ENCODE assay signal across 11 mouse cellular contexts in genomic region chr14:25599934-25600333, GRCm38 (mm10).
DNase-seq lines count a peak whose midpoint lies in the region; ATAC-seq lines count a peak whose summit lies in the region.
"Had no signal": no experiment of that assay in that cellular context is flagged by ENCODE, and none has a peak within 500 bp of the region (broad histone marks: within the 10 kb centered on the region; RNA-seq: fewer than 3 reads in every experiment).

No protein-coding gene starts in this region.

- no peaks in the 10 kb centered on the region for H3K27me3 ChIP-seq in heart, embryonic 15.5 days
- H3K27me3 ChIP-seq in embryonic facial prominence, embryonic 13.5 days: no peaks in the 10 kb centered on the region

- no peaks in the 10 kb centered on the region for H3K9me3 ChIP-seq in heart, embryonic 15.5 days (replicated peaks)
- H3K9me3 ChIP-seq in embryonic facial prominence, embryonic 13.5 days: no peaks in the 10 kb centered on the region

- no peak overlapping the region for H3K9ac ChIP-seq in heart, embryonic 15.5 days
- 0 out of 2 replicates have a peak overlapping the region, but pooled peaks have one; percentile 16 for H3K9ac ChIP-seq in embryonic facial prominence, embryonic 13.5 days
- H3K9ac ChIP-seq: liver, embryonic 14.5 days had no signal

- no peak overlapping the region for H3K4me2 ChIP-seq in heart, embryonic 15.5 days
- H3K4me2 ChIP-seq in embryonic facial prominence, embryonic 13.5 days: no peak overlapping the region

- no peak for DNase-seq in heart, postnatal 4 days
- peak; percentile 57 to 71 for DNase-seq in urinary bladder, adult 18-20 months (ENCODE audit: low spot score in 2 of 2)
- no peak for DNase-seq in urinary bladder, postnatal 10 days (ENCODE audit: low spot score)
- DNase-seq in urinary bladder, postnatal 25 days (ENCODE audit: low spot score): peak; percentile 60
- no peak for DNase-seq in right cerebral cortex, postnatal 36 days (ENCODE audit: low spot score in 2 of 2)
- no peak for DNase-seq in MN1 (ENCODE audit: low spot score)
- DNase-seq: kidney, postnatal 10 days had no signal

- 0 out of 2 replicates have a peak, but pooled peaks cover 15% of the 10 kb centered on the region for H3K36me3 ChIP-seq in heart, embryonic 15.5 days
- H3K36me3 ChIP-seq in embryonic facial prominence, embryonic 13.5 days: peaks cover 35% of the 10 kb centered on the region

- no peak overlapping the region for H3K4me3 ChIP-seq in heart, embryonic 15.5 days
- H3K4me3 ChIP-seq in embryonic facial prominence, embryonic 13.5 days: no peak overlapping the region
- H3K4me3 ChIP-seq: myocyte had no signal

- ATAC-seq in heart, embryonic 15.5 days (replicated peaks; ENCODE audit: insufficient number of reproducible peaks, insufficient read depth, low FRiP score, low read depth): no peak
- no peak for ATAC-seq in embryonic facial prominence, embryonic 13.5 days (ENCODE audit: insufficient number of reproducible peaks, insufficient read depth, low FRiP score, low TSS enrichment, low read depth)

- 60% methylated on average over 12 of the region's 12 CpGs for WGBS in heart, embryonic 15.5 days
- 59% methylated on average over 12 of the region's 12 CpGs for WGBS in embryonic facial prominence, embryonic 13.5 days

- peak overlapping the region; percentile 4; the same call in 1 of the 2 replicates for H3K27ac ChIP-seq in heart, embryonic 15.5 days
- peak overlapping the region; percentile 77 for H3K27ac ChIP-seq in embryonic facial prominence, embryonic 13.5 days
- H3K27ac ChIP-seq: liver, embryonic 14.5 days had no signal

- H3K4me1 ChIP-seq in heart, embryonic 15.5 days (replicated peaks): peaks cover 53% of the 10 kb centered on the region
- peaks cover 69% of the 10 kb centered on the region for H3K4me1 ChIP-seq in embryonic facial prominence, embryonic 13.5 days

Comparison
In these comparisons a context has a peak if more than half of its experiments do, and no peak if none do; other contexts are left out.
1. DNase-seq: peak in urinary bladder, adult 18-20 months (2 of 2) and urinary bladder, postnatal 25 days (single experiment); none in heart, postnatal 4 days (single experiment), urinary bladder, postnatal 10 days (single experiment), right cerebral cortex, postnatal 36 days (0 of 2) and MN1 (single experiment).